Mouse (Mus musculus): ENCODE measurements around the gene Slc41a1. TPM values are rescaled to one million over a fixed set of nuclear protein-coding genes. Genes with fewer than 3 reads are reported as not detected.

Slc41a1 gene
- 10 to 100 TPM; 34.8 to 56.7 TPM for total RNA-seq (2021)
- long read RNA-seq, experiment 1, full-length matches to known transcripts = 38 of 55 reads
- long read RNA-seq, experiment 1, partial matches to known transcripts = 8 of 55 reads
- long read RNA-seq, experiment 1, other reads (novel, unspliced or antisense) = 9 of 55 reads
- long read RNA-seq, experiment 2, full-length matches to known transcripts = 62 of 82 reads
- long read RNA-seq, experiment 2, partial matches to known transcripts = 11 of 82 reads
- long read RNA-seq, experiment 2, other reads (novel, unspliced or antisense) = 9 of 82 reads

- no peak for DNase-seq
- intact Hi-C loops (cut with DNase I) = no loop called here
- peak within 1 kb of the TSS; percentile 80 for H3K4me3 ChIP-seq
- H3K27ac ChIP-seq = peak within 1 kb of the TSS; percentile 98
- TF ChIP-seq CTCF (IDR thresholded peaks at IDR 0.05) = no peak
These were observed at the start of gene Slc41a1 for GRCm38 (mm10) chr1:131827207-131827786. TSS of gene Slc41a1 (plus strand) at chr1:131827493.

- no peak for DNase-seq
- no peak overlapping the region for H3K27ac ChIP-seq
- intact Hi-C loops (cut with DNase I) = no loop called here
- no peak overlapping the region for H3K4me3 ChIP-seq
- no peak for TF ChIP-seq CTCF (IDR thresholded peaks at IDR 0.05)
These were observed 32.7 kb upstream of the Slc41a1 start for GRCm38 (mm10) chr1:131794591-131794990.

GRCm38 (mm10) chr1:131795171-131795570 is 32.1 kb upstream of the Slc41a1 start:
- Histone ChIP-seq H3K4me3 (no peak overlapping the region), H3K27ac (no peak overlapping the region)
- DNase-seq = no peak
- intact Hi-C loops (cut with DNase I) = no loop called here
- TF ChIP-seq CTCF (IDR thresholded peaks at IDR 0.05) = no peak

- no peak for TF ChIP-seq CTCF (IDR thresholded peaks at IDR 0.05)
- peak; percentile 62 for DNase-seq
- intact Hi-C loops (cut with DNase I) = no loop called here
- peak within 1 kb of the TSS; percentile 68 for H3K4me3 ChIP-seq
- peak within 1 kb of the TSS; percentile 74 for H3K27ac ChIP-seq
These were observed 29.9 kb upstream of the Slc41a1 start, which contains the start of gene Pm20d1 for GRCm38 (mm10) chr1:131797202-131797909. TSS of gene Pm20d1 (plus strand) at chr1:131797381.

GRCm38 (mm10) chr1:131800001-131800400 is 27.3 kb upstream of the Slc41a1 start:
- Histone ChIP-seq H3K4me3 (no peak overlapping the region), H3K27ac (no peak overlapping the region)
- intact Hi-C loops (cut with DNase I) = no loop called here
- DNase-seq = no peak
- no peak for TF ChIP-seq CTCF (IDR thresholded peaks at IDR 0.05)

GRCm38 (mm10) chr1:131801071-131801470 is 26.2 kb upstream of the Slc41a1 start:
- intact Hi-C loops (cut with DNase I) = no loop called here
- Histone ChIP-seq H3K4me3 (no peak overlapping the region), H3K27ac (no peak overlapping the region)
- TF ChIP-seq CTCF (IDR thresholded peaks at IDR 0.05) = no peak
- DNase-seq = no peak

- no peak overlapping the region for H3K4me3 ChIP-seq
- peak overlapping the region; percentile 20; the same call in 1 of the 2 replicates for H3K27ac ChIP-seq
- TF ChIP-seq CTCF (IDR thresholded peaks at IDR 0.05) = no peak
- intact Hi-C loops (cut with DNase I) = no loop called here
- DNase-seq = peak; percentile 63
These were observed 24.6 kb upstream of the Slc41a1 start for GRCm38 (mm10) chr1:131802652-131803051.

GRCm38 (mm10) chr1:131804166-131804565 is 23.1 kb upstream of the Slc41a1 start:
- Histone ChIP-seq H3K27ac (no peak overlapping the region), H3K4me3 (no peak overlapping the region)
- intact Hi-C loops (cut with DNase I) = no loop called here
- TF ChIP-seq CTCF (IDR thresholded peaks at IDR 0.05) = no peak
- DNase-seq = no peak

GRCm38 (mm10) chr1:131808986-131809385 is 18.3 kb upstream of the Slc41a1 start:
- no peak for DNase-seq
- intact Hi-C loops (cut with DNase I) = no loop called here
- Histone ChIP-seq H3K27ac (no peak overlapping the region), H3K4me3 (no peak overlapping the region)
- no peak for TF ChIP-seq CTCF (IDR thresholded peaks at IDR 0.05)

GRCm38 (mm10) chr1:131809651-131810050 is 17.6 kb upstream of the Slc41a1 start:
- H3K4me3 ChIP-seq = no peak overlapping the region
- TF ChIP-seq CTCF (IDR thresholded peaks at IDR 0.05) = no peak
- no peak for DNase-seq
- intact Hi-C loops (cut with DNase I) = no loop called here
- no peak overlapping the region for H3K27ac ChIP-seq

- Histone ChIP-seq H3K4me3 (no peak overlapping the region), H3K27ac (no peak overlapping the region)
- intact Hi-C loops (cut with DNase I) = no loop called here
- TF ChIP-seq CTCF (IDR thresholded peaks at IDR 0.05) = no peak
- no peak for DNase-seq
These were observed 15.9 kb upstream of the Slc41a1 start for GRCm38 (mm10) chr1:131811393-131811792.

- DNase-seq = no peak
- H3K4me3 ChIP-seq = no peak overlapping the region
- no peak for TF ChIP-seq CTCF (IDR thresholded peaks at IDR 0.05)
- H3K27ac ChIP-seq = no peak overlapping the region
- intact Hi-C loops (cut with DNase I) = no loop called here
These were observed 15.3 kb upstream of the Slc41a1 start for GRCm38 (mm10) chr1:131812006-131812405.

GRCm38 (mm10) chr1:131812631-131813295 is 14.5 kb upstream of the Slc41a1 start:
- no peak for TF ChIP-seq CTCF (IDR thresholded peaks at IDR 0.05)
- H3K4me3 ChIP-seq = no peak overlapping the region
- intact Hi-C loops (cut with DNase I) = no loop called here
- H3K27ac ChIP-seq = no peak overlapping the region
- no peak for DNase-seq
